Mouse (Mus musculus) lung, embryonic 15.5 days (tissue): ENCODE measurements at regions not wholly inside any gene's neighbourhood (a gene's known extent, or its start where the extent isn't known, plus 50 kb on each side); places are given as distances from the start of the nearest gene placed in this dataset.

ENCODE experiments used
- ATAC-seq: fragments of 200-750 bp; cut with Nextera tagmentation; 2 replicates; pipeline ENCODE4 v1.8.0; 2017; ENCODE audit warnings: moderate number of reproducible peaks, borderline replicate concordance; ENCODE audit not compliant: low FRiP score, low TSS enrichment; ENCODE audit errors: extremely low read depth
- H3K27ac ChIP-seq: fragments of 300-500 bp; sonication (generic); 2 replicates; pipeline ENCODE4 v1.5.1; 2015; ENCODE audit warnings: moderate library complexity, mild to moderate bottlenecking, inconsistent platforms
- H3K27me3 ChIP-seq: fragments of 300-500 bp; sonication (generic); 2 replicates; pipeline ENCODE4 v1.6.1; 2015; ENCODE audit warnings: inconsistent platforms
- H3K36me3 ChIP-seq: fragments of 300-500 bp; sonication (generic); 2 replicates; pipeline ENCODE4 v1.6.1; 2015; ENCODE audit warnings: inconsistent platforms
- H3K4me1 ChIP-seq: fragments of 300-500 bp; sonication (generic); 2 replicates; pipeline ENCODE4 v1.6.1; 2015; ENCODE audit warnings: inconsistent platforms
- H3K4me2 ChIP-seq: fragments of 300-500 bp; sonication (generic); 2 replicates; pipeline ENCODE4 v1.6.1; 2015; ENCODE audit warnings: inconsistent platforms, mild to moderate bottlenecking, moderate library complexity
- H3K4me3 ChIP-seq: fragments of 300-500 bp; sonication (generic); 2 replicates; pipeline ENCODE4 v1.5.1; 2015; ENCODE audit warnings: mild to moderate bottlenecking, inconsistent platforms
- H3K9ac ChIP-seq: fragments of 300-500 bp; sonication (generic); 2 replicates; pipeline ENCODE4 v1.6.1; 2015; ENCODE audit warnings: inconsistent platforms
- H3K9me3 ChIP-seq: fragments of 300-500 bp; sonication (generic); 2 replicates; pipeline ENCODE4 v1.6.1; 2016; ENCODE audit warnings: inconsistent platforms
- WGBS: fragments of 180-500 bp; shearing (Covaris S2); methylation state at CpG from one replicate; pipeline ENCODE4 v1.1.7; 2015; 5-methylcytosine and 5-hydroxymethylcytosine counted together

GRCm38 (mm10) chr1:169830596-169830995 lies 83.2 kb upstream of the Rgs4 start:
- Histone ChIP-seq H3K4me3 (no peak overlapping the region), H3K36me3 (no peaks in the 10 kb centered on the region), H3K9ac (no peak overlapping the region), H3K27ac (no peak overlapping the region), H3K4me2 (no peak overlapping the region), H3K4me1 (peaks cover 7% of the 10 kb centered on the region; the same call in 1 of the 2 replicates), H3K9me3 (no peaks in the 10 kb centered on the region), H3K27me3 (no peaks in the 10 kb centered on the region)
- WGBS, result 31% methylated on average over 1 of the region's 1 CpGs
- no peak for ATAC-seq

- Histone ChIP-seq H3K4me3 (no peak overlapping the region), H3K9me3 (no peaks in the 10 kb centered on the region), H3K9ac (no peak overlapping the region), H3K27ac (no peak overlapping the region), H3K27me3 (no peaks in the 10 kb centered on the region), H3K4me1 (no peaks in the 10 kb centered on the region), H3K4me2 (no peak overlapping the region), H3K36me3 (no peaks in the 10 kb centered on the region)
- ATAC-seq, result no peak
- WGBS, result 83% methylated on average over 7 of the region's 7 CpGs
Measured at GRCm38 (mm10) chr1:169822034-169822433, 74.6 kb upstream of the Rgs4 start.

GRCm38 (mm10) chr1:169819404-169819949 lies 72.0 kb upstream of the Rgs4 start:
- no peaks in the 10 kb centered on the region for H3K36me3 ChIP-seq
- no peak overlapping the region for H3K4me3 ChIP-seq
- no peaks in the 10 kb centered on the region for H3K9me3 ChIP-seq
- H3K4me1 ChIP-seq, result no peaks in the 10 kb centered on the region
- no peak overlapping the region for H3K9ac ChIP-seq
- no peak for ATAC-seq
- H3K27ac ChIP-seq, result no peak overlapping the region
- no peaks in the 10 kb centered on the region for H3K27me3 ChIP-seq
- 70% methylated on average over 5 of the region's 5 CpGs for WGBS
- H3K4me2 ChIP-seq, result no peak overlapping the region

GRCm38 (mm10) chr1:169816939-169817338 lies 69.5 kb upstream of the Rgs4 start:
- no peak for ATAC-seq
- WGBS, result 59% methylated on average over 6 of the region's 6 CpGs
- no peaks in the 10 kb centered on the region for H3K27me3 ChIP-seq
- no peak overlapping the region for H3K27ac ChIP-seq
- no peak overlapping the region for H3K4me3 ChIP-seq
- no peaks in the 10 kb centered on the region for H3K9me3 ChIP-seq
- H3K36me3 ChIP-seq, result no peaks in the 10 kb centered on the region
- H3K4me2 ChIP-seq, result no peak overlapping the region
- H3K4me1 ChIP-seq, result no peaks in the 10 kb centered on the region
- H3K9ac ChIP-seq, result no peak overlapping the region

GRCm38 (mm10) chr1:169812512-169813101 lies 65.2 kb upstream of the Rgs4 start:
- Histone ChIP-seq H3K27me3 (no peaks in the 10 kb centered on the region), H3K4me1 (no peaks in the 10 kb centered on the region; the same call in 1 of the 2 replicates), H3K4me3 (no peak overlapping the region), H3K9me3 (no peaks in the 10 kb centered on the region), H3K4me2 (no peak overlapping the region), H3K9ac (no peak overlapping the region), H3K36me3 (no peaks in the 10 kb centered on the region), H3K27ac (no peak overlapping the region)
- 79% methylated on average over 9 of the region's 9 CpGs for WGBS
- no peak for ATAC-seq

- no peak for ATAC-seq
- Histone ChIP-seq H3K4me2 (no peak overlapping the region), H3K27me3 (no peaks in the 10 kb centered on the region), H3K27ac (peak overlapping the region; percentile 76), H3K4me1 (peaks cover 11% of the 10 kb centered on the region), H3K9ac (no peak overlapping the region), H3K9me3 (no peaks in the 10 kb centered on the region), H3K4me3 (no peak overlapping the region), H3K36me3 (no peaks in the 10 kb centered on the region)
- WGBS, result 54% methylated on average over 4 of the region's 4 CpGs
Measured at GRCm38 (mm10) chr1:169803428-169804138, 56.1 kb upstream of the Rgs4 start.

GRCm38 (mm10) chr1:169802868-169803267 lies 55.4 kb upstream of the Rgs4 start:
- H3K27ac ChIP-seq, result peak overlapping the region; percentile 76
- H3K4me1 ChIP-seq, result peaks cover 11% of the 10 kb centered on the region
- no peak overlapping the region for H3K9ac ChIP-seq
- no peaks in the 10 kb centered on the region for H3K36me3 ChIP-seq
- no peak overlapping the region for H3K4me2 ChIP-seq
- H3K9me3 ChIP-seq, result no peaks in the 10 kb centered on the region
- no peak overlapping the region for H3K4me3 ChIP-seq
- ATAC-seq, result peak; percentile 47
- no peaks in the 10 kb centered on the region for H3K27me3 ChIP-seq
- 64% methylated on average over 4 of the region's 4 CpGs for WGBS

GRCm38 (mm10) chr1:169802053-169802830 lies 54.8 kb upstream of the Rgs4 start:
- ATAC-seq, result peak; percentile 90
- 43% methylated on average over 8 of the region's 8 CpGs for WGBS
- Histone ChIP-seq H3K27me3 (no peaks in the 10 kb centered on the region), H3K27ac (peak overlapping the region; percentile 76), H3K4me1 (peaks cover 11% of the 10 kb centered on the region), H3K36me3 (no peaks in the 10 kb centered on the region), H3K4me3 (no peak overlapping the region), H3K9ac (no peak overlapping the region), H3K9me3 (no peaks in the 10 kb centered on the region), H3K4me2 (peak overlapping the region; percentile 35)
